Mouse (Mus musculus): ENCODE measurements at regions not wholly inside any gene's neighbourhood (a gene's known extent, or its start where the extent isn't known, plus 50 kb on each side); places are given as distances from the start of the nearest gene placed in this dataset.

DNA sequence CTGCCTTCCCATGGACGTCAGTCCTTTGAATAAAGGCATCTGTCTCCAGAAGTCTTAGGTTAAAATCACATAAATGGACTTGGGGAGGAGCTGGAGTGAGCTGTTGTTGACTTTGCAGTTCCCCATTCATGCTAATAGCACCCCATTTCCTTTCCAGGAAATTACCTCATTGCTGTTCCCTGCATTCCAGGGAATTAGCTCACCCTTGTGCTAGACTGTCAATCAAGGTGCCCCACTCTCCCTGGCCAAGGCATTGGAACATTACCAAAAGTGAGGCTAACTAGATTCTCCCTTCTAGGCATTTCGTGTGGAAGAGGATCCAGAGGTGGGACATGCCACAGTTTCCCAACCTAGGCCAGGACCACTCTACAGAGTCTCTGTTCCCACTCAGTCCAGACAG lies 70.0 kb upstream of the Ptch1 start:
- 26% methylated on average over 2 of the region's 2 CpGs for WGBS
- H3K4me3 ChIP-seq (ENCODE audit: low read depth, low read length): no peak overlapping the region
- H3K9ac ChIP-seq (replicated peaks; ENCODE audit: low read depth): no peak overlapping the region
- DNase-seq (ENCODE audit: low spot score) (peak; percentile 86), ATAC-seq (peak; percentile 80)
- 0 out of 2 replicates have a peak, but pooled peaks cover 5% of the 10 kb centered on the region for H3K4me1 ChIP-seq (ENCODE audit: insufficient read depth, low read depth, low read length)
- H3K36me3 ChIP-seq (ENCODE audit: insufficient read depth, low read length): no peaks in the 10 kb centered on the region
- TF ChIP-seq CTCF (IDR thresholded peaks at IDR 0.05): no peak
- peak; percentile 85 for TF ChIP-seq EP300 (IDR thresholded peaks at IDR 0.05)
- no peaks in the 10 kb centered on the region for H3K27me3 ChIP-seq (replicated peaks; ENCODE audit: insufficient read depth, low read length)
- H3K9me3 ChIP-seq (ENCODE audit: low read length): no peaks in the 10 kb centered on the region
- H3K27ac ChIP-seq (ENCODE audit: low read length): peak overlapping the region; percentile 91
- H3K4me2 ChIP-seq (replicated peaks; ENCODE audit: low read depth, low read length): peak overlapping the region; percentile 31; the same call in 1 of the 2 replicates

DNA sequence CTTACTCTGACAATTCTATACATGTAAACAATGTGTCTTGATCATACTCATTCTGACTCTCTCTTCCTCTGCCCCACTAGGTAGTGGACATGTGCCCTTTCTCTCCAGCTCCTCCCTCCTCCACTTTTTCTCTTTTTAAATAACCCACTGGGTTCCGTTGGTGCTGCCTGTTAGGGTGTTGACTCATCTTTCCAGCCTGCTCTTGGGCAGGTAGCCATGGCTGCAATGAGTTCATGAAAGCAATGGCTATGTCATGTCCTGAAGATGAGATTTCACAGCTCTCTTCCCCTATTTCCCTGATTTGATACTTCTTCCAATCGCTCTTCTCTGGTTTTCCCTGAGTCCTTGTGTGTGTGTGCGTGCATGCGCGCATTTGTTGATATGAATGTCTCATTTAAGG lies 70.9 kb upstream of the Ptch1 start:
- Histone ChIP-seq H3K4me2 (replicated peaks; ENCODE audit: low read depth, low read length) (no peak overlapping the region), H3K27me3 (replicated peaks; ENCODE audit: insufficient read depth, low read length) (no peaks in the 10 kb centered on the region), H3K9ac (replicated peaks; ENCODE audit: low read depth) (no peak overlapping the region), H3K4me1 (ENCODE audit: insufficient read depth, low read depth, low read length) (0 out of 2 replicates have a peak, but pooled peaks cover 5% of the 10 kb centered on the region), H3K27ac (ENCODE audit: low read length) (no peak overlapping the region), H3K4me3 (ENCODE audit: low read depth, low read length) (no peak overlapping the region), H3K9me3 (ENCODE audit: low read length) (no peaks in the 10 kb centered on the region), H3K36me3 (ENCODE audit: insufficient read depth, low read length) (no peaks in the 10 kb centered on the region)
- DNase-seq (ENCODE audit: low spot score) (no peak), ATAC-seq (no peak)
- TF ChIP-seq CTCF (IDR thresholded peaks at IDR 0.05) (no peak), EP300 (IDR thresholded peaks at IDR 0.05) (no peak)
- 89% methylated on average over 5 of the region's 5 CpGs for WGBS

DNA sequence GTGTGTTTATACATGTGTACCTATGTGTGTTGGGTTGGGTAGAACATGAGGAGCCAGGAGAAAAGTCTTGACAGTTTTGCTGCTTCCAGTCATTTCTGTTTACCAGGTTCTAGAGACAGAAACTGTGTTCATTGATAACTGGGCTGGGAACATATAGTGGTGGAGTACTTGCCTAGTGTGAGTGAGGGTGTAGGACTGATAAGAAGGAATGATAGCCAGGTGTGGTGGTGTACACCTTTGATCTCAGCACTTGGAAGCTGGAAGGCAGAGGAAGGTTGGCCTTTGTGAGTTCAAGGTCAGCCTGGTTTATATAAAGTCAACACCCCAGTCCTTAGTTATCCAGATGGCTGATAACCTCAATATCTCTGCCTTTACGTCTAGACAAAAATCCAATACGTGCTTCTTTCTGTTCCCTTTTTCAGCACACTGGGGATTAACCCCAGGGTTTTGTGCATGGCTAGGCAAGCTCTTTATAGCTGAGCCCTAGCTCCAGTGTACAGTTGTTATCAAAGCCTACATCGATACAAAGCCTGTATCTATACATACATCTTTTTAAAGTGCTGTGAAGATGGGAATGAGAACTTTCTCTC lies 75.8 kb upstream of the Ptch1 start:
- TF ChIP-seq CTCF (IDR thresholded peaks at IDR 0.05) (no peak), EP300 (IDR thresholded peaks at IDR 0.05) (no peak)
- Histone ChIP-seq H3K4me1 (ENCODE audit: insufficient read depth, low read depth, low read length) (no peaks in the 10 kb centered on the region), H3K27ac (ENCODE audit: low read length) (no peak overlapping the region), H3K9me3 (ENCODE audit: low read length) (no peaks in the 10 kb centered on the region), H3K36me3 (ENCODE audit: insufficient read depth, low read length) (no peaks in the 10 kb centered on the region), H3K4me2 (replicated peaks; ENCODE audit: low read depth, low read length) (no peak overlapping the region), H3K4me3 (ENCODE audit: low read depth, low read length) (no peak overlapping the region), H3K9ac (replicated peaks; ENCODE audit: low read depth) (no peak overlapping the region), H3K27me3 (replicated peaks; ENCODE audit: insufficient read depth, low read length) (no peaks in the 10 kb centered on the region)
- DNase-seq (ENCODE audit: low spot score) (no peak), ATAC-seq (no peak)
- 37% methylated on average over 3 of the region's 3 CpGs for WGBS

DNA sequence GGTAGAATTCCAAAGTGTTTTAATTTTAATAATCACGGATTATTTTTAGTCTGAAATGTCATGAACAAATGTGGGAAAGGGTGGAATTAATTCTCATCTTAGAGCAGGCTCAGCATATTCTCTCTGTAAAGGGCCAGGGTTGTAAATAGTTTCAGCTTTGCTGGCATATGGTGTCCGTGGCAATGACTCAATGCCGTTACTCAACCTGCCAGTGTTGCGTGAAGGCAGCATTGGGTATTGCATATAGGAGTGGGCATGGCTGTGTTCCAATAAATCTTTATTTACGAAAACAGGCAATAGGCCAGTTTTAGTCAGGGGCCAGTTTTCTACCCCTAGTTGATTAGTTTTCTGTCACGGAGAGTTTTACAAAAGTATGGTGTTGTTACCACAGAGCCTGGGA lies 81.1 kb upstream of the Ptch1 start:
- no peaks in the 10 kb centered on the region for H3K9me3 ChIP-seq (ENCODE audit: low read length)
- H3K27me3 ChIP-seq (replicated peaks; ENCODE audit: insufficient read depth, low read length): no peaks in the 10 kb centered on the region
- ATAC-seq: no peak
- 85% methylated on average over 6 of the region's 6 CpGs for WGBS
- DNase-seq (ENCODE audit: low spot score): no peak
- H3K4me2 ChIP-seq (replicated peaks; ENCODE audit: low read depth, low read length): no peak overlapping the region
- no peak overlapping the region for H3K27ac ChIP-seq (ENCODE audit: low read length)
- TF ChIP-seq EP300 (IDR thresholded peaks at IDR 0.05): no peak
- TF ChIP-seq CTCF (IDR thresholded peaks at IDR 0.05): no peak
- no peak overlapping the region for H3K9ac ChIP-seq (replicated peaks; ENCODE audit: low read depth)
- no peaks in the 10 kb centered on the region for H3K36me3 ChIP-seq (ENCODE audit: insufficient read depth, low read length)
- H3K4me3 ChIP-seq (ENCODE audit: low read depth, low read length): no peak overlapping the region
- H3K4me1 ChIP-seq (ENCODE audit: insufficient read depth, low read depth, low read length): no peaks in the 10 kb centered on the region

DNA sequence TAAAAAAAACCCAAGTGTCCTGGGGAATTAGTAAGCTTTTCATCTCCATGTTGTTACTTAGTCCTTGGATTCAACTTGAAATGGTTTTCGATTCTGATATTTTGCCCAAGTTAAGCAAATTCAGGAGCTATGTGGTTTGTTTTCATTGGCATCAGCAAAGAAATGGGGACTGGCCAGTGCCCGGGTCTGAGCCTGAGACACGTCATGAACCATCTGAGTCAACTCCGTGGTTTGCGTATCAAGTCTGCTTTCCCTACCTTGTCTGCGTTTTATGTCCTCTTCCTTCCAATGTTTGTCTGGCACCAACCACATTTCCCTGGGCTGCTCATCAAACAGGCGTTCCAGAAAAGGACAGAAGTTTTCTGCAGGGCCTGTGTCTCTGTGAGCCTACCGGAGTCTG lies 83.7 kb upstream of the Ptch1 start:
- ATAC-seq: no peak
- Histone ChIP-seq H3K4me2 (replicated peaks; ENCODE audit: low read depth, low read length) (no peak overlapping the region), H3K27ac (ENCODE audit: low read length) (no peak overlapping the region), H3K9ac (replicated peaks; ENCODE audit: low read depth) (no peak overlapping the region), H3K4me1 (ENCODE audit: insufficient read depth, low read depth, low read length) (no peaks in the 10 kb centered on the region), H3K4me3 (ENCODE audit: low read depth, low read length) (no peak overlapping the region), H3K9me3 (ENCODE audit: low read length) (no peaks in the 10 kb centered on the region), H3K36me3 (ENCODE audit: insufficient read depth, low read length) (no peaks in the 10 kb centered on the region), H3K27me3 (replicated peaks; ENCODE audit: insufficient read depth, low read length) (no peaks in the 10 kb centered on the region)
- TF ChIP-seq EP300 (IDR thresholded peaks at IDR 0.05): no peak
- TF ChIP-seq CTCF (IDR thresholded peaks at IDR 0.05): no peak
- WGBS: 75% methylated on average over 8 of the region's 8 CpGs
- DNase-seq (ENCODE audit: low spot score): no peak

DNA sequence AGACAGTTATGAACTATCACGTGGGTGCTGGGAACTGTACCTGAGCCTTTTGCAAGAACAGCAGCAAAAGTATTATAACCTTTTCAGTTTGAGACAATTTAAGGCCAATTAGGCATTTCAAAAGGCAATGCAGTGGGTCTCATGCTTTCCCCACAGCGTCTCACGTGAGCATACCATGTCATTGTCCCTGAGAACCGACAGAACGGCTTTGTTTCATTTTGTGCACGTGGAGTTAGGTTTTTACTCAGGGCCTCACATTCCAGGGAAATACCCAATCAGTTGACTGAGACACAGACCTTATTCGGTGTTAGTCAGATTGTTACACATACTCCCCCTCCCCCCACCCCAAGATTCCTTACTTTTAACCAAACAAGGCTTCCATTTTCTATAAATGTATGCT lies 86.0 kb upstream of the Ptch1 start:
- no peaks in the 10 kb centered on the region for H3K9me3 ChIP-seq (ENCODE audit: low read length)
- no peak for TF ChIP-seq CTCF (IDR thresholded peaks at IDR 0.05)
- TF ChIP-seq EP300 (IDR thresholded peaks at IDR 0.05): no peak
- no peak overlapping the region for H3K27ac ChIP-seq (ENCODE audit: low read length)
- no peaks in the 10 kb centered on the region for H3K4me1 ChIP-seq (ENCODE audit: insufficient read depth, low read depth, low read length)
- H3K27me3 ChIP-seq (replicated peaks; ENCODE audit: insufficient read depth, low read length): no peaks in the 10 kb centered on the region
- H3K36me3 ChIP-seq (ENCODE audit: insufficient read depth, low read length): no peaks in the 10 kb centered on the region
- no peak overlapping the region for H3K9ac ChIP-seq (replicated peaks; ENCODE audit: low read depth)
- no peak overlapping the region for H3K4me3 ChIP-seq (ENCODE audit: low read depth, low read length)
- DNase-seq (ENCODE audit: low spot score) (no peak), ATAC-seq (no peak)
- H3K4me2 ChIP-seq (replicated peaks; ENCODE audit: low read depth, low read length): no peak overlapping the region
- WGBS: 87% methylated on average over 7 of the region's 7 CpGs

DNA sequence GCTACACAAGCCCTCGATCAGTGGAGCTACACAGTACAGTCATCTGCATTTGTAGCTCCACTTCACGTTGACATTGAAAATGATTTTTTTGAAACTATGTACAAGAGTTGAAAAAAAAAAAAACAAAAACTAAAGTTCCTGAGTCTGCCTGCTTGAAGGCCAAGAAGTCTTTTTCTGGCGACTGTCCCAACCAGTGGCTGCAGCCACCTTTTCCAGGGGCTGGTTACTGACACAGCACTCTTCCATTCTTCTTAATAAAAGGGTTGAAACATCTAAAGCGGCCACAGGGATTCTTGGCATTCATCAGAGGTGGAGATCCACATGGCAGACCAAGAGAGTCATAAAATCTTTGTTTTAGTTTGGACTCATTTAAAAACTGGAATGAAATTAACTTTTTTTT lies 87.0 kb upstream of the Ptch1 start:
- 55% methylated on average over 4 of the region's 4 CpGs for WGBS
- Histone ChIP-seq H3K4me1 (ENCODE audit: insufficient read depth, low read depth, low read length) (no peaks in the 10 kb centered on the region), H3K27ac (ENCODE audit: low read length) (no peak overlapping the region), H3K4me3 (ENCODE audit: low read depth, low read length) (no peak overlapping the region), H3K4me2 (replicated peaks; ENCODE audit: low read depth, low read length) (no peak overlapping the region), H3K27me3 (replicated peaks; ENCODE audit: insufficient read depth, low read length) (no peaks in the 10 kb centered on the region), H3K9ac (replicated peaks; ENCODE audit: low read depth) (no peak overlapping the region), H3K36me3 (ENCODE audit: insufficient read depth, low read length) (no peaks in the 10 kb centered on the region), H3K9me3 (ENCODE audit: low read length) (no peaks in the 10 kb centered on the region)
- no peak for ATAC-seq
- no peak for TF ChIP-seq EP300 (IDR thresholded peaks at IDR 0.05)
- no peak for TF ChIP-seq CTCF (IDR thresholded peaks at IDR 0.05)
- DNase-seq (ENCODE audit: low spot score): no peak

Data from lung, postnatal 0 days (tissue).